Mouse (Mus musculus): ENCODE data around the gene Nr4a3.

DNA sequence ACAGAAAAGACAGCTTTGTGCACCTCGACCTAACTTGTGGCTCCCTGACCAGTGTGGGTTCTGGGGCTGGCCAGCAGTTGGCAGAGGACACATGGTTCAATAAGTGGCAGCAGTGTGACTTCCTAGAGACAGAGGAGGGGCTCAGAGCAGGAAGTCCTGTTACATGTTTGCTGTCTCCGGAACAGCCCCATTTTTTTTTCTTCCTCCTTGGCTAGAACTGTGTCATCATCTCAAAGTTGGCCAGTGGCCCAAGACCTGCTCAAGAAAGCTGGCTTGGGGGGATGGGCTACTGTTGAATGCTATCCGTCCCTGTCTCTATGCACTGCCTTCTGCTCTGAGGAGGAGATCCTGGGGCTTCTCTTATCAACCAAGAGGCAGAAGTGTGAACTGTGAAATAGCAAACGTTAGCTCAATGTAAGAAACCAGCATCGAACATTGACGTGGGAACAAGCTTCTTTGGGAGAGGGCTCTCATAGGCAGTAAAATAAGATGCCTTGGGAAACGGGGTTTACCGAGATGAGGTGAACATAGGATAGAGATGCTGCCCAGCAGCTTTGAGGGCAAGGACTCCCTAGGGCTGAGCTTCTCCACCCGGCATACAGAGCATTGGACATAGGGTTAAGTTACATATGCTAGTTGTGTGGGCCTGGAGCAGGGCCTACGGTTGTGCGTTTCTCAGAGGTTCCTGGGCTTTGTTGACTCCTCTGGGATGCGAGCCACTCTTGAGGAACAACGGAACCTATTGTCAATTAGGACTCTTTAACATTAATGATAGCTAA is 31.9 kb downstream of the Nr4a3 start:
- TF ChIP-seq CTCF (IDR thresholded peaks at IDR 0.05; ENCODE audit: insufficient read depth, low read depth, low read length), result no peak
- TF ChIP-seq POLR2A (IDR thresholded peaks at IDR 0.05; ENCODE audit: insufficient read depth, low read depth, low read length), result no peak
